Mouse (Mus musculus): ENCODE measurements around the gene Slc15a4.

DNA sequence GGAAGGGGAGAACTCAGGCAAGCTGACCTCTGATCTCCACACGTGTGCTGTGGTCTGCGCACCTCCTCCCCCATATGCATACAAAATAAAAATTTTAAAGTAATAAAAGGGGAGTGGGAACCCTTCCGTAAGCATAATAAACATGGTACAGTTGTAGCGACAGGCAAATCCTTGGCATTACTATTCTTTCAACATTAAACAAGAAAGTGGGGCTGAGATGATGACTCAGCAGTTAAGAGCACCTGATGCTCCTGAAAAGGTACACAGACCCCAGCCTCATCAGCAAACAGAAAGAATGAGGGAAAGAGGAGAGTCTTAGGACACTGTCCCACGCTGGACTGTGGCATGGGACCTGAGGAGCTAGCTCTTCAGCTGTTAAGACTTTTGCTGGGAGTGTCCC is 29.7 kb downstream of the Slc15a4 start:
- TF ChIP-seq CTCF (IDR thresholded peaks at IDR 0.05; ENCODE audit: extremely low read depth, insufficient read depth, low read length) (no peak), POLR2A (IDR thresholded peaks at IDR 0.05; ENCODE audit: extremely low read depth, insufficient read depth, low read length) (no peak)

Measured in cortical plate, adult 2 months (tissue).